Mouse (Mus musculus): ENCODE data around the gene Ubr2.

DNA sequence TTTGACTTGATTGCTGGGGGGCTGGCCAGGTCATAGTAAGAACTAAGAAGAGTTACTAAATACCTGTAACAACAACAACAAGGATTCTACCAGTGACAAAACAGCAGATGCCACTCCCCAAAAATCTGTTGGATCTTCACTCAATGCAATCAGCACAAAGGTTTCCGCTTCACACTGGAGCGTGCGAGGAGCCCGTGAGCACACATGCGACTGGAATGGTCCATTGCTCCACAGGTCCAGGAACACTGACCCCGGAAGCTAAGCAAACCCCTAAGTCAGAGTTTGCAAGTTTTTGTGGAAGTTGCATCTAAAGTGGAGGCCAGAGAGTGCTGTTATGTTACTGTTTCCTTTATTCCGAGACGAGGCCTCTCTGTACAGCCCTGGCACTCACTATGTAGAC, 16.7 kb downstream of the Ubr2 start:
- no peak for TF ChIP-seq CTCF (IDR thresholded peaks at IDR 0.05; ENCODE audit: borderline replicate concordance, insufficient read depth, low read length)
- no peak for TF ChIP-seq POLR2A (IDR thresholded peaks at IDR 0.05; ENCODE audit: low read depth, low read length)

Data from embryonic fibroblast, embryonic 13.5 days (primary cell).